Mouse (Mus musculus) forebrain, embryonic 10.5 days (tissue): Measurements from ENCODE around the gene Rabepk. TPM values are rescaled to one million over a fixed set of nuclear protein-coding genes. Genes with fewer than 3 reads are reported as not detected.
"Not testable (repeated sequence)": the region's sequence is repeated elsewhere in the genome, so short reads cannot be mapped to it uniquely, and the experiment has no call there.

Source experiments
- DNase-seq: peaks from one replicate; pipeline ENCODE4 v3.0.0-alpha.2; 2017; ENCODE audit warnings: low spot score; ENCODE audit errors: extremely low spot score
- H3K27ac ChIP-seq: fragments of 300-500 bp; sonication (generic); 2 replicates; pipeline ENCODE4 v1.5.1; 2016; ENCODE audit warnings: mild to moderate bottlenecking
- H3K27me3 ChIP-seq: fragments of 300-500 bp; sonication (generic); 2 replicates; pipeline ENCODE4 v1.6.1; 2016; ENCODE audit warnings: mild to moderate bottlenecking; ENCODE audit not compliant: poor library complexity, severe bottlenecking
- H3K36me3 ChIP-seq: fragments of 300-500 bp; sonication (generic); replicated peaks from 2 replicates; pipeline ENCODE4 v1.6.1; 2016; ENCODE audit warnings: mild to moderate bottlenecking, moderate library complexity
- H3K4me1 ChIP-seq: fragments of 300-500 bp; sonication (generic); 2 replicates; pipeline ENCODE4 v1.6.1; 2016
- H3K4me3 ChIP-seq: fragments of 300-500 bp; sonication (generic); 2 replicates; pipeline ENCODE4 v1.5.1; 2016; ENCODE audit warnings: mild to moderate bottlenecking, moderate library complexity
- H3K9me3 ChIP-seq: fragments of 300-500 bp; sonication (generic); 2 replicates; pipeline ENCODE4 v1.6.1; 2016; ENCODE audit warnings: mild to moderate bottlenecking, moderate library complexity
- WGBS: fragments of 180-500 bp; shearing (Covaris S2); methylation state at CpG from one replicate; pipeline ENCODE4 v1.1.7; 2016; 5-methylcytosine and 5-hydroxymethylcytosine counted together
- polyA plus RNA-seq: library from polyadenylated mRNA; unstranded; fragments of >200 nt; fragmentation: Nextera tagmentation; extraction: Ambion mirVana; gene quantifications from 2 replicates; pipeline ENCODE4 v1.2.1, GENCODE M21; 2016

Rabepk gene
- polyA plus RNA-seq, 1 experiment from 2014 or later: 40.2 TPM

DNA sequence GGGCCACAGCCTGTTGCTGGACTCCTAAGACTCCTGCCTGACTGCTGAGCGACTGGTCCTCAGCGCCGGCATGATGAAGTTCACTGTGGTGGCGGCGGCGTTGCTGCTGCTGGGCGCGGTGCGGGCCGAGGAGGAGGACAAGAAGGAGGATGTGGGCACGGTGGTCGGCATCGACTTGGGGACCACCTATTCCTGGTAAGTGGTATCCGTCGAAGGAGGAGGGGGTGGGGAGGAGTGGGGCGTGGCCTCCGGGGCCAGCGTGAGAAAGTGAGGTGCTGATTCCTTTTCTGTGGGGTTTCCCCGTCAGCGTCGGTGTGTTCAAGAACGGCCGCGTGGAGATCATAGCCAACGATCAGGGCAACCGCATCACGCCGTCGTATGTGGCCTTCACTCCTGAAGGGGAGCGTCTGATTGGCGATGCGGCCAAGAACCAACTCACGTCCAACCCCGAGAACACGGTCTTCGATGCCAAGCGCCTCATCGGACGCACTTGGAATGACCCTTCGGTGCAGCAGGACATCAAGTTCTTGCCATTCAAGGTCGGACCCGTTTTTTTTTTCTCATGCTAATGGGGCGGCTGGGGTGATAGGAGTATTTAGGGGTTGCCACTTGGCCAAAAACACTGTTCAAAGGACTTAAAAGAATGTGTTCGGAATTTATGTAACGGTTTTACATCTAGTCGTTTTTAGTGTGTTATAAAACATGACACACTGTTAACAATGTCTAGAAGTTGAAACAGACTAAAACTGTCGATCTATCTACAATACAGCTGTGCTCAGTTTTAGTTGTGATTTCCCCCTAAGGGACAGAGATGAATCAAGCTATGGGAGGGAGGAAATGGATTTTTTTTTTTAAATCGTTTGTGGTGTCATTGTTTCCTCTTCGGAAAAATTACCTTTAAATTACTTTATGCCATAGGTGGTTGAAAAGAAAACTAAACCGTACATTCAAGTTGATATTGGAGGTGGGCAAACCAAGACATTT lies 27.2 kb downstream of the Rabepk start:
- peak overlapping the region; percentile 75 for H3K4me3 ChIP-seq
- H3K27ac ChIP-seq: peak overlapping the region; percentile 95
- H3K27me3 ChIP-seq: no peaks in the 10 kb centered on the region
- no peak for DNase-seq
- peaks cover 63% of the 10 kb centered on the region for H3K36me3 ChIP-seq
- H3K9me3 ChIP-seq: no peaks in the 10 kb centered on the region
- peaks cover 56% of the 10 kb centered on the region for H3K4me1 ChIP-seq
- 5% methylated on average over 50 of the region's 50 CpGs for WGBS

GRCm38 (mm10) chr2:34771368-34772226 lies 28.1 kb downstream of the Rabepk start, which contains the start of gene Hspa5:
TSS of gene Hspa5 (plus strand) at chr2:34771970.
- no peaks in the 10 kb centered on the region for H3K9me3 ChIP-seq
- peaks cover 53% of the 10 kb centered on the region for H3K36me3 ChIP-seq
- peaks cover 46% of the 10 kb centered on the region for H3K4me1 ChIP-seq
- peak within 1 kb of the TSS; percentile 75 for H3K4me3 ChIP-seq
- H3K27me3 ChIP-seq: no peaks in the 10 kb centered on the region
- DNase-seq: peak; percentile 100
- under 1% methylated on average over 60 of the region's 60 CpGs for WGBS
- peak within 1 kb of the TSS; percentile 95 for H3K27ac ChIP-seq

DNA sequence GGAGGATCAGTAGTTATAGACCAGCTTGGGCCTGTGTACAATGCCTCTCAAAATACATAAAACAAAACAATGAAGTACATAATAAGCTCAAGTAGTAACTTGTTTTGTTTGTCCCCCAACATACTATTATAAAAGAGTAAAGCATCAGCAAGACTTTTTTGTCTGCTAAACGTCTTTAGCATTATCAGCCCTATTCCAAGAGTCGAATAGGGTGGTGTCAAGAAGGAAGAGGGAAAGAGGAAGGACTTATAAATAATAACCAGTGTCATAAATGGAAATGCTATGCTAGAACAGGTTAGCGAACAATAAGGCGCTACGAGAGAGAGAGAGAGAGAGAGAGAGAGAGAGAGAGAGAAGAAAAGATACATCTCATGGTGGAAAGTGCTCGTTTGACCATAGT lies 28.8 kb downstream of the Rabepk start:
- DNase-seq: no peak
- peak overlapping the region; percentile 95 for H3K27ac ChIP-seq
- 4% methylated on average over 6 of the region's 6 CpGs for WGBS
- H3K27me3 ChIP-seq: no peaks in the 10 kb centered on the region
- peaks cover 40% of the 10 kb centered on the region for H3K4me1 ChIP-seq
- peak overlapping the region; percentile 75 for H3K4me3 ChIP-seq
- H3K9me3 ChIP-seq: no peaks in the 10 kb centered on the region
- H3K36me3 ChIP-seq: peaks cover 47% of the 10 kb centered on the region

GRCm38 (mm10) chr2:34770049-34770448 lies 29.7 kb downstream of the Rabepk start:
- peaks cover 38% of the 10 kb centered on the region for H3K36me3 ChIP-seq
- H3K27me3 ChIP-seq: no peaks in the 10 kb centered on the region
- no peak overlapping the region for H3K27ac ChIP-seq
- H3K4me1 ChIP-seq: peaks cover 31% of the 10 kb centered on the region
- H3K9me3 ChIP-seq: no peaks in the 10 kb centered on the region
- peak overlapping the region; percentile 75 for H3K4me3 ChIP-seq
- DNase-seq: no peak
- WGBS: 97% methylated on average over 2 of the region's 2 CpGs

- 70% methylated on average over 12 of the region's 12 CpGs for WGBS
- no peak for DNase-seq
These were observed 34.9 kb downstream of the Rabepk start for GRCm38 (mm10) chr2:34764801-34765200.

GRCm38 (mm10) chr2:34762872-34763271 lies 36.8 kb downstream of the Rabepk start:
- no peak for DNase-seq
- H3K36me3 ChIP-seq: no peaks in the 10 kb centered on the region; the same call in 1 of the 2 replicates
- H3K27me3 ChIP-seq: no peaks in the 10 kb centered on the region
- no peak overlapping the region for H3K4me3 ChIP-seq
- 73% methylated on average over 2 of the region's 2 CpGs for WGBS
- no peaks in the 10 kb centered on the region for H3K4me1 ChIP-seq
- no peak overlapping the region for H3K27ac ChIP-seq
- no peaks in the 10 kb centered on the region for H3K9me3 ChIP-seq

More at GRCm38 (mm10) chr2:34764801-34765200, 34.9 kb downstream of the Rabepk start:
- H3K4me3 ChIP-seq: no peak overlapping the region
- no peak overlapping the region for H3K27ac ChIP-seq
- peaks cover 7% of the 10 kb centered on the region for H3K36me3 ChIP-seq
- no peaks in the 10 kb centered on the region for H3K9me3 ChIP-seq
- H3K27me3 ChIP-seq: no peaks in the 10 kb centered on the region
- no peaks in the 10 kb centered on the region for H3K4me1 ChIP-seq

GRCm38 (mm10) chr2:34762174-34762573 lies 37.5 kb downstream of the Rabepk start:
- H3K4me1 ChIP-seq: no peaks in the 10 kb centered on the region
- no peak overlapping the region for H3K4me3 ChIP-seq
- 95% methylated on average over 2 of the region's 2 CpGs for WGBS
- no peaks in the 10 kb centered on the region for H3K36me3 ChIP-seq
- H3K9me3 ChIP-seq: no peaks in the 10 kb centered on the region
- no peak overlapping the region for H3K27ac ChIP-seq
- DNase-seq: no peak
- H3K27me3 ChIP-seq: no peaks in the 10 kb centered on the region

DNA sequence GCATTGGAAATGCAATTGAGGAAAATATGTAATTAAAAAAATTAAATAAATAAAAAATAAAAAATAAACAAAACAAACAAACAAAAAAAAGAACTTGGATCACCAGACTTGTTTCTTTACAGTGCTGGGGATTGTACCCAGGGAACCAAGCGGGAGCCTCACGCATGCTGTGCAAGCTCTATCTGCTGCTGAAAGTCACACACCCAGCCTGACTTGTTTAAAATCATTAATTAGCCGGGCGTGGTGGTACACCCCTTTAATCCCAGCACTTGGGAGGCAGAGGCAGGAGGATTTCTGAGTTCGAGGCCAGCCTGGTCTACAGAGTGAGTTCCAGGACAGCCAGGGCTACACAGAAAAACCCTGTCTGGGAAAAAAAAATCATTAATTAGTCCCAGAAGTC lies 38.4 kb downstream of the Rabepk start:
- H3K27me3 ChIP-seq, DNase-seq, H3K9me3 ChIP-seq, H3K4me3 ChIP-seq, H3K36me3 ChIP-seq, H3K27ac ChIP-seq, H3K4me1 ChIP-seq: not testable (repeated sequence)
- WGBS: 89% methylated on average over 5 of the region's 5 CpGs

DNA sequence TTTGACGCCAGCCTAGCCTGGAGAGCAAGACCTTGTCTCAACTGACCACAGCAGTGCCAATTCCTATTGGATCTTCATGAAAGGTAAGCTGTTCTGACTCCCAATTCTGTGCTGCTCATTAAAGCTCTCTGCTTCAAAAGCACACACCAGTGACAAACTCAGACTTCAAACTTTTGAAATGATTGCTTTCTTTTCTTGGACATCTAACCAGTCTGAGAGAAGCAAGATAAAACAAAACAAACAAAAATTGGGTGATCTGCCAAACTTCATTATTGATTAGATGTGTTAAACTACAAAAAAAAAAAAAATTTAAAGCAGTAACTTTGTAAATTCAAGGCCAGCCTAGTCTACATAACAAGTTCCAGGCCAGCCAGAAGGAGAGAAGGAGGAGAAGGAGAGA lies 42.4 kb downstream of the Rabepk start:
- 94% methylated on average over 1 of the region's 1 CpGs for WGBS
- H3K4me3 ChIP-seq: no peak overlapping the region
- H3K27ac ChIP-seq: no peak overlapping the region
- no peak for DNase-seq
- H3K36me3 ChIP-seq: no peaks in the 10 kb centered on the region
- H3K9me3 ChIP-seq: no peaks in the 10 kb centered on the region
- no peaks in the 10 kb centered on the region for H3K27me3 ChIP-seq
- peaks cover 19% of the 10 kb centered on the region for H3K4me1 ChIP-seq

GRCm38 (mm10) chr2:34754551-34755358 lies 45.0 kb downstream of the Rabepk start, which contains the start of gene Gapvd1:
TSS of gene Gapvd1 (minus strand) at chr2:34755232.
- under 1% methylated on average over 14 of the region's 14 CpGs for WGBS
- H3K4me3 ChIP-seq: peak within 1 kb of the TSS; percentile 96
- H3K36me3 ChIP-seq: peaks cover 3% of the 10 kb centered on the region; the same call in 1 of the 2 replicates

DNA sequence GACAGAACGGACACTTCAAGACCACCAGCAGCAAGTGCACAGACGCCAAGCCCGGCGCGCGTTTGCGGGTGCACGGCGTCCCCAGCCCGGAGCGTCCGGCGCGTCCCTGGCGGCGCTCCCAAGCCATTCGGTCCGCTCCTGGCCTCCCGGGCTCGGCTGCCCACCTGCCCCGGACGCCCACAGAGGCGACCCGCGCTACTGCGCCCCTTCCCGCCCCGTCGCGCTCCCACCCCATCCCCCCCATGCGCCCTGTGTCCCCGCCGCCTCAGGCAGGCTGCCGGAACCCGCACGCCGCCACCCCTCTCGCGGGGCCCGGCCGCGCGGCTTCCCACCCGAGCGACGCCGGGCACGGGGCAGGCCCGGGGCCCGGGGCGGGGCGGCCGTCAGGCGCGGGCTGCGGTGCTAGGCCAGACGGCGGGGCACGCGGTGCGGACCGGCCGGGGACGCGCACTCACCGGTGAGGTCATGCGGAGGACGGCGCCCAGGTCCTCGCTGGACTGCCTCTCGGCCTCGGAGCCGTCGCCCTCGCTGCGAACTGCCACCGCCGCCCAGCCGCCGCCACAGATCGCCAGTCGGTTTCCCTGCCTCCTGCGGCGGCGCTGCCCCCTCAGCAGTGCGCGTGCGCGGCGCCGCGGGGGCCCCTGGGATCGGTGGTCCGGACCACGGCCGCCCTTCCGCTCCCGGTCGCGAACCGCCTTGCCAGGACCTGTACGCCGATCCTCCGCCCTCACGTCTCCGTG lies 45.7 kb downstream of the Rabepk start:
- Histone ChIP-seq H3K27ac (peak overlapping the region; percentile 98), H3K27me3 (no peaks in the 10 kb centered on the region), H3K4me3 (peak overlapping the region; percentile 96), H3K36me3 (peaks cover 3% of the 10 kb centered on the region; the same call in 1 of the 2 replicates), H3K4me1 (peaks cover 24% of the 10 kb centered on the region), H3K9me3 (no peaks in the 10 kb centered on the region)
- DNase-seq: peak; percentile 87
- WGBS: under 1% methylated on average over 83 of the region's 106 CpGs

More at GRCm38 (mm10) chr2:34754551-34755358, 45.0 kb downstream of the Rabepk start, which contains the start of gene Gapvd1:
- peak within 1 kb of the TSS; percentile 98 for H3K27ac ChIP-seq
- peak; percentile 43 for DNase-seq
- no peaks in the 10 kb centered on the region for H3K27me3 ChIP-seq
- H3K9me3 ChIP-seq: no peaks in the 10 kb centered on the region
- H3K4me1 ChIP-seq: peaks cover 24% of the 10 kb centered on the region
